Comparison of ENCODE assay signal across 23 mouse cellular contexts in the genomic region with DNA sequence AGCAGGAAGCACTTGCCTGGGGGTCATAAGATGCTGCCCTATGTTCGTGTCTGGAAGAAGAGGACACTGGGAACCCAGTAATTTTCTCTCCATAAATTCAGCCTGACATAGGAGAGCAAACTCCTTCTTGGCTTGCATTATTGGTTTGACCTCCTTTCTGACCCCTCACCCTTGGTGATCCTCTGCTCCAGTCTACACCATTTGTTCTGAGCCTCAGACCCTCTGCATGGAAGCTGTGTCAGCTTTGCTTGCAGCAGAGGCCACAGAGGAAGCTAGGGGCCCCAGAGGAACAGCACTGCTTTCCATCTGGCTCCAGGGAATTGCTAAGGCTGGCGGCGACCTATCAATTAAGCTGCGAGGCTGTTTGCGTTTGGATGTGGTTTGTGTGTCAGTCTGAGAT.
A peak's percentile ranks its signal among the peaks of the same experiment; 100 is the strongest.
DNase-seq lines count a peak whose midpoint lies in the region; ATAC-seq lines count a peak whose summit lies in the region.
"Had no signal": no experiment of that assay in that cellular context is flagged by ENCODE, and none has a peak within 500 bp of the region (broad histone marks: within the 10 kb centered on the region; RNA-seq: fewer than 3 reads in every experiment).

No protein-coding gene starts in this region.

- no peak overlapping the region for H3K9ac ChIP-seq in heart, embryonic 12.5 days
- H3K9ac ChIP-seq: embryonic facial prominence, embryonic 12.5 days; hindbrain, embryonic 15.5 days; liver, embryonic 15.5 days; midbrain, embryonic 13.5 days had no signal

- H3K27ac ChIP-seq in heart, embryonic 12.5 days (ENCODE audit: poor library complexity, severe bottlenecking), result no peak overlapping the region
- H3K27ac ChIP-seq: embryonic facial prominence, embryonic 12.5 days; hindbrain, embryonic 15.5 days; liver, embryonic 15.5 days; macrophage; midbrain, embryonic 13.5 days; stomach, postnatal 0 days had no signal

- peak; percentile 66 for DNase-seq in heart, adult 11 months
- DNase-seq in embryo, embryonic 10.5 days (ENCODE audit: low spot score), result peak; percentile 75
- peak; percentile 57 for DNase-seq in kidney, adult 9 months
- DNase-seq in kidney, postnatal 36 days, result peak; percentile 55 to 68
- DNase-seq in spleen, postnatal 4 days (ENCODE audit: low spot score in 2 of 2), result no peak
- DNase-seq in frontal cortex, postnatal 10 days (ENCODE audit: low spot score in 2 of 2), result no peak
- DNase-seq: adrenal gland, postnatal 14 days; cerebellum, adult 11-12 months; cerebellum, postnatal 25 days; right cerebral cortex, postnatal 4 days had no signal

- no peak overlapping the region for H3K4me3 ChIP-seq in heart, embryonic 12.5 days
- H3K4me3 ChIP-seq: embryonic facial prominence, embryonic 12.5 days; hindbrain, embryonic 15.5 days; liver, embryonic 15.5 days; midbrain, embryonic 13.5 days had no signal

- no peaks in the 10 kb centered on the region for H3K9me3 ChIP-seq in heart, embryonic 12.5 days (replicated peaks)
- H3K9me3 ChIP-seq: embryonic facial prominence, embryonic 12.5 days; hindbrain, embryonic 15.5 days; liver, embryonic 15.5 days; midbrain, embryonic 13.5 days had no signal

- 50% methylated on average over 5 of the region's 5 CpGs for WGBS in heart, embryonic 12.5 days

- peaks cover 14% of the 10 kb centered on the region for H3K4me1 ChIP-seq in heart, embryonic 12.5 days (replicated peaks)
- H3K4me1 ChIP-seq: hindbrain, embryonic 15.5 days; liver, embryonic 15.5 days; midbrain, embryonic 13.5 days had no signal

- H3K36me3 ChIP-seq in heart, embryonic 12.5 days, result no peaks in the 10 kb centered on the region
- H3K36me3 ChIP-seq: embryonic facial prominence, embryonic 12.5 days; hindbrain, embryonic 15.5 days; liver, embryonic 15.5 days; midbrain, embryonic 13.5 days had no signal

- ATAC-seq in heart, embryonic 12.5 days (ENCODE audit: insufficient number of reproducible peaks, low FRiP score), result no peak
- no peak for ATAC-seq in megakaryocyte progenitor cell, adult 5-6 weeks (replicated peaks; ENCODE audit: poor library complexity)
- ATAC-seq: activated CD4-positive, CD25-positive, alpha-beta regulatory T cell, adult 4 months; CD4-positive, CD25-positive, alpha-beta regulatory T cell, adult 4 months; forebrain, embryonic 14.5 days; intestine, postnatal 0 days; midbrain, embryonic 13.5 days had no signal

- H3K4me2 ChIP-seq in heart, embryonic 12.5 days, result no peak overlapping the region
- H3K4me2 ChIP-seq: embryonic facial prominence, embryonic 12.5 days; heart, embryonic 11.5 days; hindbrain, embryonic 15.5 days; liver, embryonic 15.5 days; midbrain, embryonic 13.5 days had no signal

- no peaks in the 10 kb centered on the region for H3K27me3 ChIP-seq in heart, embryonic 12.5 days (replicated peaks)
- H3K27me3 ChIP-seq: embryonic facial prominence, embryonic 12.5 days; hindbrain, embryonic 15.5 days; liver, embryonic 15.5 days; midbrain, embryonic 13.5 days had no signal

Comparison
In these comparisons a context has a peak if more than half of its experiments do, and no peak if none do; other contexts are left out.
1. DNase-seq: peak in heart, adult 11 months (single experiment), embryo, embryonic 10.5 days (single experiment), kidney, adult 9 months (single experiment) and kidney, postnatal 36 days (2 of 2); none in spleen, postnatal 4 days (0 of 2) and frontal cortex, postnatal 10 days (0 of 2).